Mouse (Mus musculus) Muller cell, postnatal 12 days (primary cell): Measurements from ENCODE around the gene Mkln1.
A peak's percentile ranks its signal among the peaks of the same experiment; 100 is the strongest.

Experiments used
- DNase-seq: peaks from one replicate; pipeline ENCODE4 v3.0.0-alpha.2; 2015; ENCODE audit errors: inconsistent ontology term

The Mkln1 gene

GRCm38 (mm10) chr6:31399206-31399549 is 643 bp downstream of the Mkln1 start:
- no peak for DNase-seq

- DNase-seq: no peak
These were observed 1.0 kb downstream of the Mkln1 start for GRCm38 (mm10) chr6:31399566-31399965.

GRCm38 (mm10) chr6:31411017-31411416 is 12.5 kb downstream of the Mkln1 start:
- DNase-seq: no peak

GRCm38 (mm10) chr6:31412487-31412886 is 14.0 kb downstream of the Mkln1 start:
- peak; percentile 51 for DNase-seq

- no peak for DNase-seq
These were observed 15.0 kb downstream of the Mkln1 start for GRCm38 (mm10) chr6:31413556-31413955.

GRCm38 (mm10) chr6:31414303-31414702 is 15.8 kb downstream of the Mkln1 start:
- no peak for DNase-seq

- DNase-seq: no peak
These were observed 26.9 kb downstream of the Mkln1 start for GRCm38 (mm10) chr6:31425428-31425827.

GRCm38 (mm10) chr6:31437264-31437663 is 38.7 kb downstream of the Mkln1 start:
- no peak for DNase-seq

GRCm38 (mm10) chr6:31445258-31445657 is 46.7 kb downstream of the Mkln1 start:
- no peak for DNase-seq

- peak; percentile 21 for DNase-seq
These were observed 55.2 kb downstream of the Mkln1 start for GRCm38 (mm10) chr6:31453735-31454134.

GRCm38 (mm10) chr6:31455376-31455775 is 56.8 kb downstream of the Mkln1 start:
- DNase-seq: no peak

- DNase-seq: peak; percentile 18
These were observed 58.5 kb downstream of the Mkln1 start for GRCm38 (mm10) chr6:31456988-31457387.

- no peak for DNase-seq
These were observed 70.9 kb downstream of the Mkln1 start for GRCm38 (mm10) chr6:31469431-31469830.

- DNase-seq: no peak
These were observed 79.7 kb downstream of the Mkln1 start for GRCm38 (mm10) chr6:31478221-31478620.

- no peak for DNase-seq
These were observed 81.5 kb downstream of the Mkln1 start for GRCm38 (mm10) chr6:31480008-31480407.

GRCm38 (mm10) chr6:31486601-31487000 is 88.1 kb downstream of the Mkln1 start:
- DNase-seq: no peak

GRCm38 (mm10) chr6:31489950-31490349 is 91.4 kb downstream of the Mkln1 start:
- DNase-seq: no peak

GRCm38 (mm10) chr6:31495122-31495731 is 96.7 kb downstream of the Mkln1 start:
- DNase-seq: no peak

GRCm38 (mm10) chr6:31496227-31496626 is 97.7 kb downstream of the Mkln1 start:
- no peak for DNase-seq

GRCm38 (mm10) chr6:31499836-31500235 is 101.3 kb downstream of the Mkln1 start:
- DNase-seq: no peak

- no peak for DNase-seq
These were observed 101.7 kb downstream of the Mkln1 start for GRCm38 (mm10) chr6:31500260-31500659.

GRCm38 (mm10) chr6:31500691-31501090 is 102.2 kb downstream of the Mkln1 start:
- DNase-seq: no peak

GRCm38 (mm10) chr6:31502614-31503013 is 104.1 kb downstream of the Mkln1 start:
- no peak for DNase-seq

- DNase-seq: peak; percentile 12
These were observed 115.2 kb downstream of the Mkln1 start for GRCm38 (mm10) chr6:31513726-31514125.
